Mouse (Mus musculus): ENCODE measurements at regions not wholly inside any gene's neighbourhood (a gene's known extent, or its start where the extent isn't known, plus 50 kb on each side); places are given as distances from the start of the nearest gene placed in this dataset.

DNA sequence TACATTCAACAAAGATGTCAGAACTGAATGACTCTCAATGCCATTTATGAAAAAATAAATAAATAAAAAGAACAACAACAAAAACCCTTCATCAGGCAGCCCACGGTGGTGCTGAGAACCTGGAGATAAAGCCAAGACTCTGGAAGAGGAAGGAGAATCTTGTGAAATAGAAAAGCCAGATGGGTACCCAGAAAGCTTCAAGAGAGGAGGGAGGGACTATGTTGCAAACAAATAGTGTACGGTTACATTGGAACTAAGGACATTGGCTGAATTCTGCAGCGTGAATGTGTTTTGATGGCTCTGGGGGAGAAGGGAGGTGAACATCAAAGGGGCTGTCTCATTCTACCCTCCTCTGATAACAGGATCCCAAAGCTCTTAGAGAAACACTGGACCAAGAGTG lies 57.8 kb upstream of the Rybp start:
- WGBS (ENCODE audit: insufficient replicate concordance): 52% methylated on average over 3 of the region's 3 CpGs

DNA sequence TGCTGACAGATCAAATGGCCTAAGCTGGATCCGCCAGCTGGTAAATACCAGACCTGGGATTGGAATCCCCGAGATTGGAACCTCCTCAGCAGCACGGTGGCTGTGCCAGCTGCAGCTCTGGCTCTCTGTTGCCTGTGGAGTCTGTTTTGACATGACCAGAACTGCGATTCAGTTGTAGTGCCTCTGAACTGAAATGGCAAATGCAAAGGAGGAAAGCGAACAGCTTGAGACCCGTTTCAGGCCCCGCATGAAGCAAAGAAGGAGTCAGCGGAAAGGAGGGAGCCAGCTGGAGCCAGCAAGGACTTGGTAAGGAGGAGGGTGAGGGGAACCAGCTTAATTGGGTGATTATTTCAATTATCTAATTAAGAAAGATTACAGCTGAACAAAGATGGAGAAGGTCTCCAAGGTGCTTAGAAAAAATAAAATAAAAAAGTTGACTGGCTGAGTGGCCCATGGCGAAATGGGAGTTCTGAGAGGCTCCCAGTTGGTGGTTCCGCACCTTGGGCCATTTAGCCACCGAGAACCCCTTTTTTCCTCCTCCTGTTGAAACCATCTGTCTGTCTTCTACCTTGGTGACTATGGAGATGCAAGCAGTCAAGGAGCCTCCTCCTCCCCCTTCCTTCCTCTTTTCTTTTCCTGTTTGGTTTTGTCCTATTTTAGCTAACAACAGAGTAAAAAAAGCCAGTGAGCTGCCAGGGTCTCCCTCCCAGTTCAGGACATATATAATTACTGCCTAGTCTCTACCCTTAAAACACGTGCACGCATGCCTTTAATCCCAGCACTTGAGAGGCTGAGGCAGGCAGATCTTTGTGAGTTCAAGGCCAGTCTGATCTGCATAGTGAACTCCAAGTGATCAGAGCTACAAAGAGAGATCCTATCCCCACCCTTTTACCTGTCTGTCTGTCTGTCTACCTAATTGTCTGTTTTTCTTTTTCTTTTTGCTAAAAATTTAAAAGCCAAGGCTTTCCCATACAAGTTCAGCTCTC lies 54.3 kb upstream of the Rybp start:
- no peaks in the 10 kb centered on the region for H3K9me3 ChIP-seq (ENCODE audit: low read length)
- no peak overlapping the region for H3K4me3 ChIP-seq (ENCODE audit: low read depth, low read length)
- 0 out of 2 replicates have a peak overlapping the region, but pooled peaks have one; percentile 3 for H3K4me2 ChIP-seq (ENCODE audit: low read depth, low read length)
- no peak for TF ChIP-seq EP300 (IDR thresholded peaks at IDR 0.05; ENCODE audit: low read depth)
- TF ChIP-seq CTCF (IDR thresholded peaks at IDR 0.05; ENCODE audit: low read depth): no peak
- peaks cover 6% of the 10 kb centered on the region; the same call in 1 of the 2 replicates for H3K4me1 ChIP-seq (ENCODE audit: insufficient read depth)
- 0 out of 2 replicates have a peak, but pooled peaks cover 3% of the 10 kb centered on the region for H3K27me3 ChIP-seq (ENCODE audit: insufficient read depth, low read length)
- no peak for ATAC-seq
- WGBS (ENCODE audit: insufficient replicate concordance): 32% methylated on average over 13 of the region's 13 CpGs
- no peaks in the 10 kb centered on the region for H3K36me3 ChIP-seq (replicated peaks; ENCODE audit: insufficient read depth, low read length)
- H3K27ac ChIP-seq (ENCODE audit: low read depth): peak overlapping the region; percentile 48; the same call in 1 of the 2 replicates
- H3K9ac ChIP-seq (replicated peaks): no peak overlapping the region
- DNase-seq: no peak

More for the DNA sequence above, 57.8 kb upstream of the Rybp start:
- H3K9ac ChIP-seq (replicated peaks): no peak overlapping the region
- no peak overlapping the region for H3K27ac ChIP-seq (ENCODE audit: low read depth)
- DNase-seq (no peak), ATAC-seq (no peak)
- H3K4me1 ChIP-seq (ENCODE audit: insufficient read depth): peaks cover 6% of the 10 kb centered on the region; the same call in 1 of the 2 replicates
- no peaks in the 10 kb centered on the region for H3K9me3 ChIP-seq (ENCODE audit: low read length)
- H3K4me3 ChIP-seq (ENCODE audit: low read depth, low read length): no peak overlapping the region
- H3K27me3 ChIP-seq (ENCODE audit: insufficient read depth, low read length): no peaks in the 10 kb centered on the region
- TF ChIP-seq CTCF (IDR thresholded peaks at IDR 0.05; ENCODE audit: low read depth): no peak
- no peak for TF ChIP-seq EP300 (IDR thresholded peaks at IDR 0.05; ENCODE audit: low read depth)
- no peak overlapping the region for H3K4me2 ChIP-seq (ENCODE audit: low read depth, low read length)
- H3K36me3 ChIP-seq (replicated peaks; ENCODE audit: insufficient read depth, low read length): no peaks in the 10 kb centered on the region

DNA sequence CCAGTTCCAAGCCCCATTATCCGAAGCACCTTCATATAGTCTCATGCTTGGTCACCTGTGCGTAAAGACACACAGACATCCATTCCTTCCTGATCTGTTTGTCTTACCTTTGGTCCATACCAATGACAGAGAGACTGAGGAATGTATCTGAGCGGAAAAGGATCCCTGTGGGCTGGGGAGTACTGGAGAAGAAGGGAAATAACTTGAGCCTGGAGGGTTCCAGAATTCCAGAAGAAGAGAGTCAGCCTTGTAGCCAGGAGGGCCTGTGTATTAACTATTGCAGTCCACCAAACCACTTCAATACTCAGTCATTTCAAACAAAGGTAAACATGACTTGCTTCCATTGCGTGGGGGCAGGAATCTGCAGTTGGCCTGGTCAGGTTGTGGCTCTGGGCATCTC lies 51.0 kb upstream of the Rybp start:
- Histone ChIP-seq H3K9me3 (ENCODE audit: low read length) (no peaks in the 10 kb centered on the region), H3K9ac (replicated peaks) (no peak overlapping the region), H3K4me3 (ENCODE audit: low read depth, low read length) (no peak overlapping the region), H3K27ac (ENCODE audit: low read depth) (no peak overlapping the region), H3K4me2 (ENCODE audit: low read depth, low read length) (no peak overlapping the region), H3K4me1 (ENCODE audit: insufficient read depth) (peaks cover 11% of the 10 kb centered on the region; the same call in 1 of the 2 replicates), H3K36me3 (replicated peaks; ENCODE audit: insufficient read depth, low read length) (no peaks in the 10 kb centered on the region), H3K27me3 (ENCODE audit: insufficient read depth, low read length) (0 out of 2 replicates have a peak, but pooled peaks cover 3% of the 10 kb centered on the region)
- TF ChIP-seq EP300 (IDR thresholded peaks at IDR 0.05; ENCODE audit: low read depth) (no peak), CTCF (IDR thresholded peaks at IDR 0.05; ENCODE audit: low read depth) (no peak)
- WGBS (ENCODE audit: insufficient replicate concordance): 80% methylated on average over 4 of the region's 4 CpGs
- ATAC-seq: no peak
- no peak for DNase-seq

Data from liver, postnatal 0 days (tissue).